Mouse (Mus musculus) bone marrow macrophage, adult 2 months (primary cell): ENCODE measurements around the gene Col13a1.

Source experiments
- CTCF ChIP-seq: IDR thresholded peaks from 2 replicates; pipeline ENCODE4 v1.5.1; 2012; ENCODE audit warnings: low read depth, mild to moderate bottlenecking, low read length, moderate library complexity
- POLR2A ChIP-seq: IDR thresholded peaks from 2 replicates; pipeline ENCODE4 v1.6.1; 2012; ENCODE audit warnings: mild to moderate bottlenecking, low read depth, low read length, borderline replicate concordance

DNA sequence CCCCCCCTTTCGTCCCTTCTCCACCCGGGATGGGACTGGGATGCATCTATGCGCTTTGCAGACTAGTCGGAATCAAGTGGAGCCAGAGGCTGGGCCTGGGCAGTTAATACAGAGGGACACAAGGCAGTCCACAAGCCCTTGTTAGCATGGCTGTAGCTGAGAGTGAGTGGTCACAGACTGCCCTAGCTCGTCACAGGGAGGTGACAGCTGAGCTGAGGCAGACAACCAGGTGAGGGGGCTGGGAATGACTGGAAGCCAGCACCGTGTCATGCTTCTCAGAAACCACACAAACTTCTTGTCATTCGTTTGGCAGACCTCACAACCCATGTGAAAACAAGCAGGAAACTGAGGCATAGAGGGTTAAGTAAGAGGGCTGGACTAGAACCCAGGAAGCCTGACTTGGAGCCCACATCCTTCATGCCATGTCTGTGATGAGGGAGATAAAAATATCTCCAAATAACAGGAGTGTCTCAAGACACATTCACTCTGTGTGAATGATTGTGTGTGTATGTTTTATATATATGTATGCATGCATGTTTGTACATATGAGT lies 10.8 kb downstream of the Col13a1 start:
- no peak for TF ChIP-seq CTCF
- TF ChIP-seq POLR2A, result no peak
